Mouse (Mus musculus): Measurements from ENCODE around the gene Met.
A peak's percentile ranks its signal among the peaks of the same experiment; 100 is the strongest.

Gene Met

DNA sequence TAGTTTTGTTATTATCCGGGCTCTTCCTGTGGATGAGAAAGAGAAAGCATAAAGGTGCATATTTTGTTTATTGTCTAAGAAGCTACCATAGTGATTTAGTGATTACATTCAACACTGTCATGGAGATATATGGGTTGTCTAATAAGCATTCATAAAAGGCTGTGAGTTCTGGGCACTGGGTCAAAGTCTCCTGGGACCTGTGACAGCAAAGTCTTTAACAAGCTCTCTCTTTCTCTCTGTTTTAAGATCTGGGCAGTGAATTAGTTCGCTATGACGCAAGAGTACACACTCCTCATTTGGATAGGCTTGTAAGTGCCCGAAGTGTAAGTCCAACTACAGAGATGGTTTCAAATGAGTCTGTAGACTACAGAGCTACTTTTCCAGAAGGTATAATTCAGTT is 85.2 kb downstream of the Met start:
- DNase-seq (ENCODE audit: low spot score in 2 of 2): no peak

- DNase-seq (ENCODE audit: low spot score in 2 of 2): no peak
Measured at GRCm38 (mm10) chr6:17549645-17550044, 86.0 kb downstream of the Met start.

GRCm38 (mm10) chr6:17554263-17554662 is 90.7 kb downstream of the Met start:
- DNase-seq (ENCODE audit: low spot score in 2 of 2): no peak

GRCm38 (mm10) chr6:17554757-17555156 is 91.2 kb downstream of the Met start:
- DNase-seq (ENCODE audit: low spot score in 2 of 2): no peak

DNA sequence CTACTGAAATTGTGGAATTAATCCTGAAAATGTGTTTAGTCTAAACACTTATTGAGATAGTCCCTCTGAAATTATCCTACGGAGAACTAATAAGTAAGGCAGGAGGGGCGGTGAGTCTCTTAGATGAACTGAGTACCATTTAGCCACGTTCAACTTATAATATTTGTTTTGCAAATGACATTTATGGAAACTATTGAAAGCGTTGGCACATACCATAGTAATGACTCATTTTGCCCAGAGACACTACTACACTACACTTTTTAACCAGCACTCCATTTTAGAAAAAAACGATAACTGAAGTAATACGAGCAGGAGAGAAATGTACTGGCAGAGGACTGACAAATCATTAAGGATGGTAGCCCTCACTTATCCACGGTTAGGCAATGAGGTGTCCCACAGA is 92.1 kb downstream of the Met start:
- DNase-seq (ENCODE audit: low spot score in 2 of 2): no peak

DNA sequence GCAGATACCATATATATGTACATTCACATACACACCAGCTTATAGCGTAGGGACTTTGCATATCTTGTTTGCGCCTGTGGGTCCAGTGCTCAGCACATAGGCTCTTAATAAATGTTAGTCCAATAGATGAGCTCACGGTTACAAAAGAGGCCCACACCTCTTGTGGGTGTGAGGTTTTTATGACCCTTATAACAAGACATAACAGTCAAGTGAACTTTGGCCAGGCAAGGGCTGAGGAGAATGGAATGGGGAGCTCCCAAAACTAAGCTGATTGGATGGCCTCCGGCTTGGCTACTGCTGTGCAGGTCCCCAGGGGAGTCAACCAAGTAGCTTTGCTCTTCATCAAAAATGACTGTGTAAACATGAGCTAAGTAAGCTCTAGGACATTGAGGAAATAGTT is 96.1 kb downstream of the Met start:
- no peak for DNase-seq (ENCODE audit: low spot score in 2 of 2)

DNA sequence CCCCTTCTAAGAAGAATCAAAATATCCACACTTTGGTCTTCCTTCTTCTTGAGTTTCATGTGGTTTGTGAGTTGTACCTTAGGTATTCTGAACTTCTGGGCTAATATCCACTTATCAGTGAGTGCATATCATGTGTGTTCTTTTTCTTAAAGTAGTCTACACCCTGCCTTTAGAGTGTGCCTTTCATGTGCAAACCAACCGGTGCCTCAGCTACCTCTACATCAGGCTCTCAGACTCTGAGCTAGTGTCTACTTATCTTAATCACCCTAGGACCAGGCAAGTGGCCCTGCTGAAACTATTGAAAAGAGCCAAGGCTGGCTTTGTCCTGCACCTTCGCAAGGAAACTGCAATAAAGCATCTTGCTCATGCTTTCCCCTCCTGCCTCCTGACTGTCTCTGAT is 97.7 kb downstream of the Met start:
- DNase-seq (ENCODE audit: low spot score in 2 of 2): no peak

DNA sequence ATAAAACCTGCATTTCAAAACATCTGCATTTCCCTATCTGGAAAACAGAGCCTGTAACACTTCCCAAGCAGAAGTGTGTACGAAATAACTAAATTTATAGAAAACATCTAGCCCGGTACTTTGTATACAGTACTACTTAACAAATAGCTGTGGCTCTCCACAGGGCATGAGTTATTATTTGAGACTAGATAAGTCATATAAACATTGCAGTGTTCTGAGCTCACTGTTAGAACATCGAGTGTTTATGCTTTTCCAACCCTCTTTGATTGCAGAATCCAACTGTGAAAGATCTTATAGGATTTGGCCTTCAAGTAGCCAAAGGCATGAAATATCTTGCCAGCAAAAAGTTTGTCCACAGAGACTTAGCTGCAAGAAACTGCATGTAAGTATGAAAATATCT is 98.3 kb downstream of the Met start:
- DNase-seq (ENCODE audit: low spot score in 2 of 2): no peak

DNA sequence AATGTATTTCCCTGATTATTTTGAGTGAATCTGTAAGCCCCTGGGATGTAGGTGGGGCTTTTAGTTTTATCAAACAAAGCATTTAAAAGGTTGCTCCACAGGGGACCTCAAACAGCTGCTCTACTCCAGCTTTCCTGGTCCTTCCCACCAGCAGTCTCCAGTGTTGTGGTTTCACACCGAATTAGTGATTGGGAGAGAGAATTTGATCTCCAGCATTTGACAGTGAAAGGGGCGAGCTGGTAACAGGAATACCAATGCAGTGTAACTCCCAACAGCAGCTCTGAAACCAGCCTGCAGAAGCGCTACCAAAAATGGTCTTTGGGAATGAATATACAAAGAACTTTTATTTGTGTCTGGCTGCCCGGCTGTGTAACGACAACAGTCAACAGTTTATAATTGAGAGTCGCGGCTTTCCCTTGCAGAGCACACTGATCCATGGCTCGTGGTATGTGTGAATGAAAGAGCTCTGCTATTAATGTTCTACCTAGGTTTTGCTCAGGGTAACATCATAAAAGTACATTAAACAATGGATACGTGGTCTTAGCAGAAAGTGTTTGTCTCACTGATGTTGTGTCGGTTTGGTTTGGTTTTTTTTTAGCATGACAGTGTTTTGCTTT is 99.0 kb downstream of the Met start:
- DNase-seq (ENCODE audit: low spot score in 2 of 2): no peak

DNA sequence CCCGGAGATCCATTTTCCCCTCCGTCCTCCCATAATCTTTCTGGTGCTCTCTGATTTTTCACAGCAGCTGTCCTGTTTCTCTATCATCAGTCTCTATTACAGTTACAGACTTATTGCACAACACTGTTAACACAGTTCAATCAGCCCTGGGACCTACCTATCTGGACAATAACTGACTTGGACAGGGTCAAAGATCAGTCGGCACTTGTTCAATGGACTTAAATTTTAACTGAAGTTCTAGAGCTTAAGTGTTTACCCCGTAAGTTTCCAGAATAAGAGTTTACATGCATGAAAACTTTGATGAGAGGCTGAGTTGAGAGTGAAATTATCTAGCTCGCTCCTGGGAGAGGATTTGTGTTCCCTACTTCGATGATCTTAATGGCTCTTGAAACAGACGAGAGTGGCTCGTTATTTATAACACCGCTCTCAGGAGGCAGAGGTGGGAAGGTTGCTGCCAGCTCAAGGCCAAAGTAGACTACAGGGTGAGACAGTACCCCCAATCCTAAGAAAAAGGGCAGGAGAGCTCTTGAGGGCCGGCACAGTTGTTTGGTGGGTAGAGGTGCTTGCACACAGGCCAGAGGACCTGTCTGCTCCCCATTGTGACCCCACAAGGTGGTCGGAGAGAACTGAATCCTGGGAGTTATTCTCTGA is 105.2 kb downstream of the Met start:
- no peak for DNase-seq (ENCODE audit: low spot score in 2 of 2)

DNA sequence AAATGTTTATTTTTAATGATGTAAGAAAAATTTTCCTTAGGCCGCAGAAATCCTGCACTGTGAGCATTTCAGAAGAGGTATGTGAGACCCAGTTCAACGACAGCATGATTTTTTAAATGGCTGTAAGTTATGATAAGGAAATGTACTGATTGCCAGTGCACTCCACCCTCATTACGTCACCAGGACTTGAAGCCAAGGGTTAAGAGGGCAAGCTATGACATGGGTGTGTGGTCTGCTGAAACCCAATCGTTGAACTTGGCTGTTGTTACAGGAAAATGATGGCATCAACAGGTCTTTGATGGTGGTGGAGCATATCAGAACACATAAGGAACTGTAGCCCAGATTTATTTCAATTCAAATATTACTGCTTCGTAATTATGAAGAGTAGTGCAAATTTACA is 109.6 kb downstream of the Met start:
- no peak for DNase-seq (ENCODE audit: low spot score in 2 of 2)

- no peak for DNase-seq (ENCODE audit: low spot score in 2 of 2)
Measured at GRCm38 (mm10) chr6:17573732-17574131, 110.1 kb downstream of the Met start.

DNA sequence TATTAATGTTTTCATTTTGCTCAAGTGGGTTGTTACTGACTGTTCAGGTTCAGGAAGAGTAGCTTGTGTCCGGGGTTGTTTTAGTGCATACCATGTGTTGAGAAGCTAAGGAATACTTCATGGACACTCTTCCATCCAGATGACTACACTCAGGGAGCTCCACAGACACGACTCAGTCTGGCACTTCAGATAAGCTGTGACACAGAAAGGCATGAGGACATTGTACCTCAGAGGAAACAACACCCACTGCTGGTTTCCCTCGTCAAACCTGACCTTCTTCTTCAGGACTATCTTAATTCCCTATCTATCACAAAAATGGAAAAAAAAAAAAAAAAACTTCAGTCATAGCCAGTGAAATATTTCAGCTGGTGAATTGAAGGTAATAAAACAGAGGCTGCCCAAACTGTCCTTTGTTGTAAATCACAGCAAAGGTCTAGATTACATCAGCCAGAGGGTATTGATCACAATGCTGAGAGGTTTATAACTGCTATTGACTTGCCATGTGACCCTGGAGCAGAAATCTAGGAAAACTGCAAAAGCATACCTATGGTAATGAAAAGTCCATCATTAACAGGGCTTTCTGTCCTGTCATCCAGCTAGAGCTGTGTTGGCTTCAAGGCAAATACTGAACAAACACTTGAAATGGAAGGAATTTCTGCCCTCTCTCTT is 114.6 kb downstream of the Met start:
- no peak for DNase-seq (ENCODE audit: low spot score in 2 of 2)

GRCm38 (mm10) chr6:17580349-17580748 is 116.7 kb downstream of the Met start:
- DNase-seq (ENCODE audit: low spot score in 2 of 2): no peak

- DNase-seq (ENCODE audit: low spot score in 2 of 2): peak; percentile 9 to 49
Measured at GRCm38 (mm10) chr6:17583982-17584381, 120.4 kb downstream of the Met start.

GRCm38 (mm10) chr6:17589049-17589952 is 125.7 kb downstream of the Met start:
- peak; percentile 41 to 76 for DNase-seq (ENCODE audit: low spot score in 2 of 2)

GRCm38 (mm10) chr6:17589953-17590627 is 126.5 kb downstream of the Met start:
- DNase-seq (ENCODE audit: low spot score in 2 of 2): no peak

DNA sequence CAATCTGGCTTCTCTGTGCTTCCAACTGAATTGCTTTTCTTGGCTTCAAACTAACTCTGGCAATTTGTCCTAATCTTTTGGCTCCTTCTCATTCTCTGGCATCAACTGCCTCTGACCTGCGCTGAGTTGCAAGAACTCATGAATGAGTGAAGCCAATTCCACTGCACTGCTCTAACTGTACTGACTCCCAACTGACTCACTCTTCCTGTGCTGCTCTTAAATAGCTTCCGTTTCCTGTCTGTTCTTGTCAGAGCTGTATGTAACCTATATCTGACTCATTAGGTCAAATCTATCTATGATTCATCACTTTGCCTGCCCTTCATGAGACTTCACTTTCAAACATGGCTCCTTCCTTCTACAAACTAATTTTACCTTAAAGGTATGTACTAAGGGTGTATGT is 130.4 kb downstream of the Met start:
- DNase-seq (ENCODE audit: low spot score in 2 of 2): no peak

GRCm38 (mm10) chr6:17595712-17596462 is 132.3 kb downstream of the Met start:
- DNase-seq (ENCODE audit: low spot score in 2 of 2): no peak

- no peak for DNase-seq (ENCODE audit: low spot score in 2 of 2)
Measured at GRCm38 (mm10) chr6:17599373-17599772, 135.8 kb downstream of the Met start.

- no peak for DNase-seq (ENCODE audit: low spot score in 2 of 2)
Measured at GRCm38 (mm10) chr6:17601526-17601925, 137.9 kb downstream of the Met start.

Measured in frontal cortex, postnatal 10 days (tissue).